Mouse (Mus musculus) B cell, adult (primary cell): Measurements from ENCODE around the gene Olfr1494. TPM values are rescaled to one million over a fixed set of nuclear protein-coding genes. Genes with fewer than 3 reads are reported as not detected.

Source experiments
- total RNA-seq: library from RNA; stranded (reverse); gene quantifications from 4 replicates; pipeline ENCODE4 v1.2.4, GENCODE M21; 2023; ENCODE audit not compliant: inconsistent age

Olfr1494 gene
- total RNA-seq = not detected in 4 replicates

DNA sequence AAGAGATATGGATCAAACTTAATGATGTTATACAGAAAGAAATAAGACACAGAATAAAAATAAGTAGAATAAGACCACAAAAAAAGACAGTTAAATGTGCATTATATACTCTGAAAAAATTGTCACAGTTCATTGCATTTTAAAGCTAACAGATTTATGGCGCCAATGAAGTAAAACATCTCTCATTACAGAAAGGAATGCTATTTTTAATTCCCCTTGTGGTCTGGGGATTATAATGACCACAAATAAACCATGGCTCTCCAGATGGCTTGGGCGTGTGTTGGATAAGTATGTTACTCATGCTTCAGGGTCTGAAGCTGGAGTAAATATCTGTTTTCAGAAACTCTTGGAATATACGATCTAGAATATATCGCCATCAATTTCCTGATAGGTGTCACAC, at the start of gene Olfr1494:
Olfr1494 (plus strand) TSS at position 301 of the 400 bp plus-strand sequence.

DNA sequence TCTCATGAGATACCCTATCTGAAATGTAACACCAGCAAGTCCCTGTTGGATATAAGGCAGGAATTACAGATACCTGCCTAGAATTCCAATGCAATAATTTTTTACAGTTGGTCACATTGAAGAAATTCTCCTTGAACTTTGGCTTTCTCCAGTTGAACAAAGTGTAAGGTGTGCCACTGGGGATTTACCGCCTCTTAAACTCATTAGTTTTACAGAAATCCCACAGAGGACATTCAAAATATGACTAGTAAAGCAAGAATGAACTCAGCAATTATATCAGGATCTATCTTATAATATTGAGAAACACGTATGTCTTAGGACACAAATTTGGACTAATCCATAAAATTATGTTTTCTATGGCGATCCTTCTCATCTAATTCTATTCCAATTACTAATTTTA, 42.6 kb upstream of the Olfr1494 start, which contains the start of gene Olfr1491:
Olfr1491 (plus strand) TSS at position 301 of the 400 bp plus-strand sequence.

DNA sequence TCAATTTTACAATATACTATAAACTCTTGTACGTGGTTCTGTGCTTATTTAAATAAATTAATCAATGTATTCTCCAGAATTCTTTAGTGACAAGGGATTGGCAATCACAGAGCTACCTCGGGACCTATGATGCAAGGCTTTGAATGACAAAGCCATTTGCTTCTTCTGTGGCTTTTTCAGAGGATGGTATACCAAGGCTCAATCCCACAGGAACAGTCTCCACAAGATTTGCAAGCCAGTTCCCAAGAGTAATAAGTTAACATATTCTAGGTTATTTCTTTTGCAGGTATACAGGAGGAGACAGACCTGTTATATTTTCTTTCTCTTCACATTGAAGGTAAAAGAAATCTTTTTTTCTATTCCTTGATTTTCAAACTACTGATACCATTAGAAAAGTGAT, 16.6 kb upstream of the Olfr1494 start, which contains the start of gene Olfr1493-ps1:
Olfr1493-ps1 (plus strand) TSS at position 301 of the 400 bp plus-strand sequence.

DNA sequence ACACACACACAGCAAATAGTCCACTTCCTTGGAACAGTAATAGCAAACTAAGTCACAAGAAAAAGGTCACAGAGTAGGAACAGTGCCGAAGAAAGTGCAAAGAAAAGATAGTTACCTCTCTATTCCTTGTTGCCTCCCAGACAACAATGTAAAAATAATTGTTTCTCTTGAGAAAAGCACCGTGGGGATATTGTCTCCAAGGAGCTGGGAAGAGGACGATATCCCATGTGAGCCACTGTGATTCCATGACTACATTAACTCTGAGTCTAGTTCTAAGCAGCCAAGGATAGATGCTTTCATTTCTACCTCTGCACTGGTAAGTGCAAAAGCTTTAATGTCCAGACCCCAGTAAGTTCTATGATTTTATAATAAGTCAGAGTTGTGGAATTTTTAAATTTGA, 24.8 kb downstream of the Olfr1494 start, which contains the start of gene Olfr1495:
Olfr1495 (plus strand) TSS at position 301 of the 400 bp plus-strand sequence.

DNA sequence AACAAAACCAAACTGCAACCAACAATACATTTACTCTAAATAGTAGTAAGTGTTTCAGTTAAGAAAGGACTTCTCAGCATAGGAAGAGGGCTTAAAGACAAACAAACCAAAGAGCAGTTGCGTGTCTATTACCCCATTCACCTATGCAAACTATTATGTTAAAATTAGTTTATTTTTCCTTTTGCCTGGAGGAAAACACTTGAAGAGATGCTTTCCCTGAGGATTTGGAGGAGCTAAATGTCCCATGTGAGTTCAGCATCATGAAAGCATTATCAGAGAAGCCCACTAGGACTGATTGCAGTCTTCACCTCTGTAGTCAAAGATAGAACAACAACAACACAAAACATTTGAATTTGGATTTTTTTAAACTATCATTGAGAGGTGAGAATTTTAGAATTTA, 38.0 kb downstream of the Olfr1494 start, which contains the start of gene Olfr1496:
Olfr1496 (plus strand) TSS at position 301 of the 400 bp plus-strand sequence.

DNA sequence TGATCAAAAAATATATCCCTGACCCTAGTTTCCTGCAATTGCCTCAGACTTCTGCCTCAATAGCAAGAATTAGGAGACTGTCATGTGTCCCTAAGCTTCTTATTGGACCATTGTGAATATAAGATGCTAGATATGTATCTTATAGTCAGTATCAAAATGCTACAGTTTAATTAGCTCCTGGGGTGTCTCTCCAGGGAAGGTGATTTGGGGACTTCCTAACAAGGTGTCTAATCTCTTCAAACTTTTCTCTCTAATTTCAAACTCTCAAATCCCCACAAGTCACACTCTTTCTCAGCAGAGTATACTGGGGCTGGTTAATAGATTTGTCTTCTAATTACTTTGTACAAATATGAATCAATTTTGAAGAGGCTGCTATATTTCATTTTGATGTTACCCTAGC, 58.6 kb downstream of the Olfr1494 start, which contains the start of gene Olfr1497:
Olfr1497 (minus strand) TSS at position 101 of the 400 bp plus-strand sequence.

Other genes starting within 250 kb of the Olfr1494 start
- not detected in 4 replicates for gene Olfr1477, start 239.2 kb upstream of the Olfr1494 start, total RNA-seq
- not detected in 4 replicates for gene Olfr1480, start 211.8 kb upstream of the Olfr1494 start, total RNA-seq
- gene Olfr1484, start 156.2 kb upstream of the Olfr1494 start, total RNA-seq = not detected in 4 replicates
- gene Olfr1487, start 122.4 kb upstream of the Olfr1494 start, total RNA-seq = not detected in 4 replicates
- gene Olfr1489, start 108.1 kb upstream of the Olfr1494 start, total RNA-seq = not detected in 4 replicates
- not detected in 4 replicates for gene Olfr1490, start 88.6 kb upstream of the Olfr1494 start, total RNA-seq
- not detected in 4 replicates for gene Olfr1491, start 42.5 kb upstream of the Olfr1494 start, total RNA-seq
- not detected in 4 replicates for gene Olfr1493-ps1, start 16.4 kb upstream of the Olfr1494 start, total RNA-seq
- gene Olfr1495, start 24.9 kb downstream of the Olfr1494 start, total RNA-seq = not detected in 4 replicates
- gene Olfr1496, start 38.1 kb downstream of the Olfr1494 start, total RNA-seq = not detected in 4 replicates
- gene Olfr1497, start 58.5 kb downstream of the Olfr1494 start, total RNA-seq = not detected in 4 replicates
- gene Olfr1499, start 79.7 kb downstream of the Olfr1494 start, total RNA-seq = not detected in 4 replicates
- not detected in 4 replicates for gene Olfr1500, start 90.8 kb downstream of the Olfr1494 start, total RNA-seq
- not detected in 4 replicates for gene Olfr1501, start 111.0 kb downstream of the Olfr1494 start, total RNA-seq
- not detected in 4 replicates for gene Olfr1502, start 122.1 kb downstream of the Olfr1494 start, total RNA-seq
- not detected in 4 replicates for gene Olfr1504, start 158.2 kb downstream of the Olfr1494 start, total RNA-seq
- not detected in 4 replicates for gene Olfr1505, start 173.8 kb downstream of the Olfr1494 start, total RNA-seq